Mouse (Mus musculus) MEL-GATA-1-ER (cell line): Measurements from ENCODE around the gene Grid2.
"Not testable (repeated sequence)": the region's sequence is repeated elsewhere in the genome, so short reads cannot be mapped to it uniquely, and the experiment has no call there.

ENCODE experiments used
- DNase-seq: peaks from one replicate; pipeline ENCODE4 v3.0.0-alpha.2; 2012; ENCODE audit warnings: low read depth; ENCODE audit errors: extremely low read depth

Grid2 gene

GRCm38 (mm10) chr6:63255826-63256555 is at the start of gene Grid2:
Gene Grid2, plus strand, starts transcription at chr6:63255876.
- no peak for DNase-seq

DNA sequence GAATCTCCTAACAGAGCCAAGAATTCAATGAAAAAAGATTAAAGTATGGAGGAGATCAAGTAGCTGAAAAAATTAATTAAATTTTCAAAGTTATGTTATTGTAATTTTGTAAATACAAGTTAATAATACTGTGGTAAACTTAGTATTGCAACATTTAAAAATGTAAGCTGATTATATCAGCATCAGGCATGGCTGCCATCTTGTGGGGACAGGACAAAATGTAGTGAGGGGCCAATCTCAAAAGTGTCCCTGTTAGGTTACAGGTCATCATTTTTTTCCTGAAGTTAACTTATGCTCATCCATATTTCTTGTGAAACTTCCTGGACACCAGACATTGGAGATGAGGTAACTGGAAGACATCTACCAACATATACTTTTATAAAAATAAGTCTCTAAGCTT is 4.9 kb upstream of the Grid2 start:
- no peak for DNase-seq

- DNase-seq = no peak
Measured at GRCm38 (mm10) chr6:63256556-63257405, 1.1 kb downstream of the Grid2 start.

DNA sequence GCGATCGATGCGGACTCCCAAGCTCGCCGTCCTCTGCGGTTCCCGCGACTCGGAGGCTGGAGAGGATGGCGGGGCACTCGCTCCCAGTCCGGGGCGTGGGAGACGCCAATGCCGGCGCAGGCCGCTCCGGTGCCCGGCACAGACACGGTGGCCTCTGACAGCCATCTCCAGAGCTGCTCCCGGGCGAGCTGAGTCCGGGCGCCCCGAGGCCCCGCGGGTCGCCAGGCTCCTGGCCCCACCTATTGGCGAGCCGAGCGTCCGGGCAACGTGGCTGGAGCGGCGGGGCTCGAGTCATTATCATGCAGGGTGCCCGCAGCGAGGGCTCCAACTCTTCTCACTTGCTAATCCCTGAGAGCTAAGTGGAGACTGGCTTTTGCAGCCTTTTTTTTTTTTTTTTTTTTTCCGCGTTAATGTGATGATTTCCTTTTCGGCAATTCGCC is 1.8 kb downstream of the Grid2 start:
- no peak for DNase-seq

DNA sequence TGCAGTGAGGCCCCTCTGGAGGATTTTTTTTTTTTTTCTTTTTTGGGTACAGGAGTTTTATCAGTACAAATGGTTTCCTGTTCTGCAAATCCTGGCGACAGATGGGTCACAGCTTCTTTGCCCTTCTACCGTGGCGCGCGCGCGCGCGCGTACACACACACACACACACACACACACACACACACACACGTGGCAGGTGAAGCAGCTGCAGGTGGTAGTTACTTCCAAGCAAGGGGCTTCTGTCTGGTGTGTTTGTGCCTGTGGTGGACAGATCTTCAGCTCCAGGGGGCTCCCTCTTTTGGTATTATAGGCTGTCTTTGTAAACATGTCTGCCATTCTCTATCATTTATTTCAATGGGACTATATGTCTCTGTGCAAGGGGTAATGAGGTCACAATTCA is 2.2 kb downstream of the Grid2 start:
- DNase-seq = no peak

DNA sequence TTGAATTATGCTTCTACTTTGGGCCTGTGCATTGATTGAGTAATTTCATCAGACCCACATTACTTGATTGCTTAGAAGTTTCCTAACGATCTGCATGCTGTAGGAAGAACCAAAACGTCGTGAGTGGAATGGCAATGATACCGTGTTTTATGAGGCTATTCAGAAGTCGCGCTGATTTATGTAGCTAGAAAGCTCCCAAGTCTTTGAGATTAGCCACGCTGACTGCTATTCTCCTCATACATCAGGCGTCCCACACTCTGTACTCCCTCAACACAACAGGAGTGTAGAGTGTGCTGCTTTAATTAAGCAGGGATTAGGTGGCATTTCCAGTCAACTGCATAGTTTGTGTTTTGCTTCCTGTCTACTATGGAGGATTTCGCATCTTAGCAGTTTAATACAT is 4.1 kb downstream of the Grid2 start:
- no peak for DNase-seq

GRCm38 (mm10) chr6:63284419-63284818 is 28.7 kb downstream of the Grid2 start:
- no peak for DNase-seq

GRCm38 (mm10) chr6:63342438-63343004 is 86.8 kb downstream of the Grid2 start:
- no peak for DNase-seq

DNA sequence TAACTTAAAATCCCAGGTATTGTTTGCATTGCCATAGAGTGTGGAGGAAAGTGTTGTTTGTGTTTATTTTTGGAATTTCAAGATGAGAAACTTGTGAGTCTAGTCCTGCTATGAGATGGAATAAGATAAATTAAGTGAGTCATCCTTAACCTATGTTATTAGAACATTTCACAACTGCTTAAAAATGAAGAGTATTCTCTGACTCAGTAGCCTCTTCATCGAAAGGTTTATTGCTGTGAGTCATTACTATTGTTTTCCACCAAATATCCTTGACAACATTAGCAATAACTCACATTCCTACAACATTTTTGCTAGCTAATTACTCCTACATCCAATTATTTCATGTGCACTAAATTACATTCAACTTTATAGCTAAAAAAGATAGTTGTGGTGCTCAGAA is 91.3 kb downstream of the Grid2 start:
- DNase-seq = no peak

DNA sequence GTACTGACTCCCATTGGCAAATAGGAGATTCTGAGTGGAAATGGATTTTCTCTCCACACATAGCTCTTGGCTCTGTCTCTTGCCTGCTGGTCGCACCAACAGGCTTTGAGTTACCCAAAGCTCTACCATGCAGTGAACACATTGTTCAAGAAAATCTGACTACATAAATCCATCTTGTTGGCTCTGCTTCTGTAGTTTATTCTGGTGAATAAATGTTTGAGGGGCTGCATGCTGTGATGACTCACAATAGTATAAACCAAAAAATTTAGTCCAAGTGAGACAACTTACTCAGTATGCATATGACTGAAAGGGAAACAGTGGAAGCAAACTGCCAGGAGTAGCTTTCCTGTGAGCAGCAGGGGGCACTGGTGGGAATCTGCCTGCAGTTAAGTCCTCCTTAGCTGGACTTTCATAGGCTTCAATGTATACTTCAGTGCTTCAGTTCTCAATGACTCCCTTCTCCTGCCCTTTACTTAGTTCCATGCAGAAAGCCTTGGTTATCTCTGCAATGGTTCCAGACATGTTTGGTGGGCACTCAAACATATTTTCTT is 125.5 kb downstream of the Grid2 start:
- no peak for DNase-seq

DNA sequence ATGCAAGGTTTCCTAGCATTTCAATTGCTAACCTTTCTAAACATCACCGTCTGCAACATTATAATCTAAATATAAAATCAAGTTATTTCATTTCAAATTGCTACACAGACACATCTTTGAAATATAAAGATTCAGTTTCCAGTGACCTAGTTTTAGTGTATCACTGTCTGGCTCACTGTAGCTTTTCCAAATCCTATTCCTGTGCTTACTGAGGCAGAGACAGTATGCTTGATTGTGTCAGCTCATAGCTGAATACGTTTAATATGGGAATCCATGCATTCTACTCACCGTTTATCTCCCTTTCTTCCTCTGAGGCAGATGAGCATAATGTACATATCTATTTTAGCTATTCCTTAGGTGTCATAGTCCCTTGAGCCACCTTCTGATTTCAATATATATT is 146.0 kb downstream of the Grid2 start:
- no peak for DNase-seq

DNA sequence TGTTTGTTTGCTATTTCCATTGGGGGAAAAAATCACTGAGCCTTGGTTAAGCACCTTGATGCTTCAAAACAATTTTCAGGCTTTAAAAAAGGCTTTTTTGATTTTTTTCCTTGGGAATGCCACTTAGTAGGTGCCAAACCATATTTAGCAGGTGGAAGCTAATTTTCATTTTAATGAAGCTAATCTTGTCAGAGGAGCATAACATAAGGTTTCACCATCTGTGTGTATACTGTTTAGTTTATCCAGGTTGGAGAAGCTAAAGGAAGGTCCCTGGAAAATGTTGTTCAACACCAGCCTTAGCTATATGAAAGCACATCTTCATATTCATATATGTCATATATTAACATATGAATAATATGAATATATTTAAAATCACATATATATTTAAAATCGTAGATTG is 161.9 kb downstream of the Grid2 start:
- DNase-seq = no peak

DNA sequence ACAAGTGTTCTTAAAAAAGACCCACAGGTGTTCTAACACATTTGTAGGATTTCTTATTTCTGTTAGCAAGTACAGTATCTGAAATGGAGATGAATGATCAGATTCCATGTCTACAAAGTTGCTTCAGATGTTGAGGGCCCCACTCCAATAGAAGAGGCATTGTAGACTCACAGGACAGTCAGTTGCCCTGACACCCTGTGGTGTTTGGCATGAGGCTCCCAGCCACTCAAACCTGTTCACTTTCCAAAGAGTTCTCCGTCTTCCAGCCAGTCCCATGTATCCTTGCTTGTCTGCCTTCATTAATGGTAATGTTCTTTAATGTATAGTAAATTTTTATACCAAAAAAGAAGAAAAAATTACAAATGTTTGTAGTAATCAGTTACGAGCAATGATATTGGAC is 177.1 kb downstream of the Grid2 start:
- no peak for DNase-seq

- no peak for DNase-seq
Measured at GRCm38 (mm10) chr6:63448175-63448574, 192.5 kb downstream of the Grid2 start.

- DNase-seq = no peak
Measured at GRCm38 (mm10) chr6:63482141-63482540, 226.5 kb downstream of the Grid2 start.

- no peak for DNase-seq
Measured at GRCm38 (mm10) chr6:63515016-63515415, 259.3 kb downstream of the Grid2 start.

DNA sequence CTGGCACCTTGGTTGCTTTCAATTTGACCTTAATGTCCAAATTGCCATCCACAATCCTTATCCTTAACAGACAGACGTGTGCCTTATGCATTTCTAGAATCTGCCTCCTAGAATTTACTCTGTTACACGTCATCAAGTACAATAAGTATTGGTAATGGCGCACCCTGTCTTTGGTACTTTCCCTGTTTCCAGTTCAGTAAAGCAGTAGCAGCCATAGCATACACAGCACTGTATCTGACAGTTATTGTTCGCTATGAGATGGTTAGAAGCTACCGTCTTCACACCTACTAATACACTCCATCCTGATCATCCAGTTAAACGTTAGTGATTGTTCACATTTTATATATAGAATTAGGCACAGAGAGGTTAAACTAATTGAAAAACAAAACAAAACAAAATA is 260.3 kb downstream of the Grid2 start:
- DNase-seq = no peak

GRCm38 (mm10) chr6:63531751-63532150 is 276.1 kb downstream of the Grid2 start:
- no peak for DNase-seq

DNA sequence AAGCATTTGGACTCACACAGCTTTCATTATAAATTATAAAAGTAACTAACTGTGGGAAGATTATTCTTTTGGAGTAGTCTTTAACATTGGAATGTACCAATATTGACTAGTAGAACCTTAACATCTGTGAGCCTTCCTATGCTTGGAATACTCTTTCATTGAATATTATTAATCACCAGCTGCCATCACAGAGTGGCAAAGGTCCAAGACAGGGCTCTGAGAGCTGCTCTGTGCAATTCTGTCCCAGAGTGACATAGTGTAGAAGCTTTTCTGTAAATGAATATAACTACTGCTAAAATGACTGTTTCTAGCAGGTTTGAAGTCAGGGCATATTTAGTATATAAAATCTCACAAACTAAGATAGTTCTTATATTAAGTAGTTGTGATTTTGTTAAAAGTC is 277.2 kb downstream of the Grid2 start:
- DNase-seq = no peak

- no peak for DNase-seq
Measured at GRCm38 (mm10) chr6:63547741-63548140, 292.1 kb downstream of the Grid2 start.

GRCm38 (mm10) chr6:63568741-63569140 is 313.1 kb downstream of the Grid2 start:
- not testable (repeated sequence) for DNase-seq

DNA sequence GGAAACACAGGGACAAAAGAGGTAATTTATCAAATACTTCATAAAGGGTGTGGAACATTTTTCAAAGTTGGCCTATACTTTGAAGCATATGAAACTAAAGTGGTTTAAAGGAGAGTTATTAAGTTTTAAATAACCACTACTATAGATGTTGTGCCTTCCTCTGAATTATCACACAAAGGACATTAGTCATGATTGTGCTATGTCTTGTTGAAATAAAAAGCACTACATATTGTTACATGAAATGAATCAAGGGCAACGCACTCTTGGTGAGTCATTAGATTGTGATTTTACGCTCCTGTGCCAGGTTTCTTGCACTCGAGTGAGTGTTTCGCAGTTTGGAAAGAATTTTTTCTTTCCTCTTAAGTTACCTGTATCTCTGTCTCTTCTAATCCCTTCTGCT is 335.0 kb downstream of the Grid2 start:
- DNase-seq = no peak
